Mouse (Mus musculus) small intestine, adult 2 months (tissue): ENCODE measurements around the gene Slc1a5. TPM values are rescaled to one million over a fixed set of nuclear protein-coding genes. Genes with fewer than 3 reads are reported as not detected.
A peak's percentile ranks its signal among the peaks of the same experiment; 100 is the strongest.

Experiments
- H3K27ac ChIP-seq: fragments of 200-500 bp; 2 replicates; pipeline ENCODE4 v1.5.1; 2012; ENCODE audit warnings: low read depth, low read length, control low read depth, inconsistent platforms; ENCODE audit not compliant: insufficient read depth
- H3K27me3 ChIP-seq: fragments of 200-500 bp; 2 replicates; pipeline ENCODE4 v1.6.1; 2012; ENCODE audit warnings: mild to moderate bottlenecking, moderate library complexity, low read length, inconsistent platforms; ENCODE audit not compliant: control insufficient read depth, insufficient read depth
- H3K36me3 ChIP-seq: fragments of 200-500 bp; 2 replicates; pipeline ENCODE4 v1.6.1; 2012; ENCODE audit warnings: mild to moderate bottlenecking, low read length, control low read depth, inconsistent platforms; ENCODE audit not compliant: control insufficient read depth, insufficient read depth
- H3K4me1 ChIP-seq: fragments of 200-500 bp; 2 replicates; pipeline ENCODE4 v1.6.1; 2012; ENCODE audit warnings: low read length, inconsistent platforms, mixed read lengths; ENCODE audit not compliant: control insufficient read depth, insufficient read depth, insufficient read length
- H3K4me3 ChIP-seq: fragments of 200-500 bp; 2 replicates; pipeline ENCODE4 v1.5.1; 2012; ENCODE audit warnings: low read depth, mild to moderate bottlenecking, control low read depth, inconsistent platforms, low read length, moderate library complexity
- CTCF ChIP-seq: fragments of 200-500 bp; IDR thresholded peaks from 2 replicates; pipeline ENCODE4 v1.5.1; 2012; ENCODE audit warnings: low read depth, mild to moderate bottlenecking, control low read depth, inconsistent platforms, low read length, moderate library complexity, mixed read lengths; ENCODE audit not compliant: insufficient replicate concordance, insufficient read length; ENCODE audit errors: extremely low read depth
- POLR2A ChIP-seq: fragments of 200-500 bp; IDR thresholded peaks from 2 replicates; pipeline ENCODE4 v1.6.1; 2012; ENCODE audit warnings: low read depth, mild to moderate bottlenecking, control low read depth, inconsistent platforms, low read length, moderate library complexity
- WGBS: fragments of 180-500 bp; shearing (Covaris S2); methylation state at CpG from one replicate; pipeline ENCODE4 v1.1.7; 2018; 5-methylcytosine and 5-hydroxymethylcytosine counted together
- polyA plus RNA-seq: library from polyadenylated mRNA; depleted of rRNA; stranded (reverse); fragments of >200 nt; gene quantifications from 2 replicates; pipeline ENCODE4 v1.2.3, GENCODE M21; 2012

The Slc1a5 gene
- polyA plus RNA-seq, 1 experiment = 37.8 TPM

DNA sequence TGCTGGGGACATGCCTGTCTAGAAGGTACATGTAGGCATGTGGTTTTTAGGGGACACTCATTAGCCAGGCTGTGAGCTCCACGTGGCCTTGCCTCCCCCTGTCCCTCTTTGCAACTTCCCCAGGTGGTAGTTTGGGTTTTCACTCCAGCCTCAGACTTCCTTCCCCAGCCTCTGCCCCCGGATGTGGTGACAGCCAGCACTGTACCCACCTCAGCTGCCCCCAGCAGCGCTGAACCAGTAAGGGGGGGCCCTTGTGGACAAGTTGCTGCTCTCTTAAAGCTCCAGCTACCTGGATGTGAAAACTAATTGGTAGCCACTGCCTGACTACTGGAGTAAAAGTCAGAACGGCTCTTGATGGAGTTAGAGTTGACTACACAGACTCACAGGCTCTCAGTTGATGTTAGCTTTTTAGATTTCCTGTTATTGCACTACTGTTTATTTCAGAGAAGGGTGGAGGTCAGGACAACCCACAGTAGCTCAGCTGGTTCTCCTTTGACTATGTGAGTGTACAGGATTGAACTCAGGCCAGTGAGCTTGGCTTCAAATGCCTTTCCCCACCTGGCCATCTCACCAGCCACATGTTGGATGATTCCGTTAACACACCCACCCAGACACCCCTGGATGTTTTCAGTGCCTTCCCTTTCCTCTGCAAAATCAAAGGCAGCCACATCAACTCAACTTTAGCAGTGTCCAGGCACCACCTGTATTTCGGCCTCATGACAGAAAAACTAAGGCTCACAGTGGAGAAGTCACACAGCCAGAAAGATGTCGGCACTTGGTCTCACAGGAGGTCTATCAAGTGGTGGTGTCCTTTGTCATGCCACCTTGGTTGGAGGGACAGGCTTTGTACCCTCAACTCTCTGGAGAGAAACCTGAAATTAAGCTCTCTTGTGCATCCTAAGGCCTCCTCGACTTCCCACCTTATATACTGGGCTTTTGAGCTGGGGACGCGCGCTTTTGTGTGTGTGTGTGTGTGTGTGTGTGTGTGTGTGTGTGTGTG is 60.7 kb downstream of the Slc1a5 start:
- H3K36me3 ChIP-seq = peaks cover 23% of the 10 kb centered on the region
- H3K27me3 ChIP-seq = no peaks in the 10 kb centered on the region
- peak overlapping the region; percentile 83 for H3K27ac ChIP-seq
- WGBS = 44% methylated on average over 11 of the region's 11 CpGs
- H3K4me3 ChIP-seq = peak overlapping the region; percentile 80
- TF ChIP-seq CTCF (no peak), POLR2A (0 out of 2 replicates have a peak, but pooled peaks have one; percentile 9)
- H3K4me1 ChIP-seq = peaks cover 20% of the 10 kb centered on the region

- Histone ChIP-seq H3K27me3 (no peaks in the 10 kb centered on the region), H3K27ac (peak within 1 kb of the TSS; percentile 92), H3K4me1 (peaks cover 20% of the 10 kb centered on the region), H3K4me3 (peak within 1 kb of the TSS; percentile 80), H3K36me3 (peaks cover 22% of the 10 kb centered on the region)
- TF ChIP-seq POLR2A (peak; percentile 39; the same call in 1 of the 2 replicates), CTCF (no peak)
- under 1% methylated on average over 32 of the region's 32 CpGs for WGBS
These were observed 61.5 kb downstream of the Slc1a5 start, which contains the start of gene Prkd2 for GRCm38 (mm10) chr7:16842645-16843063. TSS of gene Prkd2 (plus strand) at chr7:16842902.

DNA sequence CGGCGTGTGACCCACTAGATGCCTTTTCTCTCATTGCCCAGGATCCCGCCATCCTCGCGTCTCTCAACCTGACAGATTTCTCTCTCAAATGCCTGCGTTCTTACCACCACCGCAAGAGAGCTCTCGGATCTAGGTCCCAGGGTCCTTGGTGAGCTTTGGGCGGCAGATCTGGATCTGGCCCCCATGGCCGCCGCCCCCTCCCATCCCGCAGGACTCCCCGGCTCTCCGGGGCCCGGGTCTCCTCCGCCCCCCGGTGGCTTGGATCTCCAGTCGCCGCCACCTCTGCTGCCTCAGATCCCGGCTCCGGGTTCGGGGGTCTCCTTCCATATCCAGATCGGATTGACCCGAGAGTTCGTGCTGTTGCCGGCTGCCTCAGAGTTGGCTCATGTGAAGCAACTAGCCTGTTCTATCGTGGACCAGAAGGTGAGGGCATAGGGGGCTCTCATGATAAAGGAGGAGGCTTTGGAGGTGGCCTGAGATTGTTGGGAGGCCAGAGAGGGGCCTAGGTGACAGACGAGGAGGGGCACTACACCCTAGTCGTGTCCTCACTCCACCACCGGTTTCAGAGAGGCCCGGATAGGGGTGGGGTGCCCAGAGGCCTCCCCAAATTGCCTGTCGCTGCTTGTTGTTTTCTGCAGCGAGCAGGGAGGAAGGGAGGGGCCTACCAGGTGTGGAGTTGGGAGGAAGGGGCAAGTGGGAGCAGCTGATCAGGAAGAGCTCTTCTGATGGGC is 62.5 kb downstream of the Slc1a5 start:
- Histone ChIP-seq H3K36me3 (peaks cover 18% of the 10 kb centered on the region), H3K27me3 (no peaks in the 10 kb centered on the region), H3K4me3 (peak overlapping the region; percentile 80), H3K4me1 (peaks cover 20% of the 10 kb centered on the region), H3K27ac (peak overlapping the region; percentile 92)
- no peak for TF ChIP-seq CTCF
- TF ChIP-seq POLR2A = peak; percentile 28; the same call in 1 of the 2 replicates
- WGBS = 1% methylated on average over 33 of the region's 33 CpGs

DNA sequence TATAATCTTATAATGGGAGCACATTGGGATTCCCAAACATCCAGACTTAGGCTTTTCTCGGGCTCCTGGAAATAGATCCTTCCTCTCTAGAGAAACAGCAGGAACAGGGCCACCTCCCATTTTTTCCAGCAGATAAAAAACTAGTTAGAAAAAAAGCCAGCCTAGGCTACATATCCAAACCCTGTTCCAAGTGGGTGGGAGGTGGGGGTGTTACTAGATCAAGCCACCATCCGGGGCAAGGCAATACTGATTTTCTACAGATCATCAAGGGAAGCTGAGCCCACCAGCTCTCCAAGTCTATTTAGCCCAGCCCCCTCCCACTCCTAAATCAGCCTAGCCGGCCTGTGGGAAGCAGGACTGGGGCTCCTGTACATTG is 63.5 kb downstream of the Slc1a5 start:
- Histone ChIP-seq H3K36me3 (peaks cover 23% of the 10 kb centered on the region), H3K27me3 (no peaks in the 10 kb centered on the region), H3K4me3 (peak overlapping the region; percentile 81), H3K4me1 (peaks cover 20% of the 10 kb centered on the region), H3K27ac (peak overlapping the region; percentile 92)
- 10% methylated on average over 3 of the region's 3 CpGs for WGBS
- TF ChIP-seq POLR2A (no peak), CTCF (no peak)

GRCm38 (mm10) chr7:16845072-16845819 is 64.1 kb downstream of the Slc1a5 start:
- TF ChIP-seq CTCF (no peak), POLR2A (no peak)
- Histone ChIP-seq H3K4me3 (peak overlapping the region; percentile 81), H3K4me1 (peaks cover 20% of the 10 kb centered on the region), H3K36me3 (peaks cover 26% of the 10 kb centered on the region), H3K27me3 (no peaks in the 10 kb centered on the region), H3K27ac (peak overlapping the region; percentile 92)
- WGBS = 13% methylated on average over 14 of the region's 14 CpGs

DNA sequence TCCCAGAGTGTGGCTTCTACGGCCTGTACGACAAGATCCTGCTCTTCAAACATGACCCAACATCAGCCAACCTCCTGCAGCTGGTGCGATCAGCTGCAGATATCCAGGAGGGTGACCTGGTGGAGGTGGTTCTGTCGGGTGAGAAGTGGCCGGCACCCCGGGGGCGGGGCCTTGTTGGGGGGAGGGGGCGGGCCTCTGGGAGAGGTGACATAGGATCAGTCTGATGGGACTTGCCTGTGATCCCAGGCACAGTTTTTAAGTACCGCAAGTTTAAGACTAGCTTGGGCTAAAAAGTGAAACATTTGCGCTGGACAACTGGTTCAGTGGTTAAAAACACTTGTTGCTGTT is 64.7 kb downstream of the Slc1a5 start:
- peak overlapping the region; percentile 92 for H3K27ac ChIP-seq
- TF ChIP-seq CTCF = no peak
- no peak for TF ChIP-seq POLR2A
- peaks cover 22% of the 10 kb centered on the region for H3K4me1 ChIP-seq
- WGBS = 26% methylated on average over 10 of the region's 10 CpGs
- no peaks in the 10 kb centered on the region for H3K27me3 ChIP-seq
- H3K36me3 ChIP-seq = peaks cover 27% of the 10 kb centered on the region
- H3K4me3 ChIP-seq = peak overlapping the region; percentile 81
